Mouse (Mus musculus) hindbrain, embryonic 12.5 days (tissue): ENCODE results near the gene Gm5244. TPM values are rescaled to one million over a fixed set of nuclear protein-coding genes. Genes with fewer than 3 reads are reported as not detected.
A peak's percentile ranks its signal among the peaks of the same experiment; 100 is the strongest.

Experiments
- ATAC-seq: fragments of 200-750 bp; cut with Nextera tagmentation; 2 replicates; pipeline ENCODE4 v1.8.0; 2017; ENCODE audit warnings: moderate TSS enrichment; ENCODE audit not compliant: low FRiP score
- H3K27ac ChIP-seq: fragments of 300-500 bp; sonication (generic); 2 replicates; pipeline ENCODE4 v1.5.1; 2016; ENCODE audit warnings: mild to moderate bottlenecking
- H3K27me3 ChIP-seq: fragments of 300-500 bp; sonication (generic); 2 replicates; pipeline ENCODE4 v1.6.1; 2016; ENCODE audit warnings: mild to moderate bottlenecking
- H3K36me3 ChIP-seq: fragments of 300-500 bp; sonication (generic); 2 replicates; pipeline ENCODE4 v1.6.1; 2016; ENCODE audit warnings: mild to moderate bottlenecking
- H3K4me1 ChIP-seq: fragments of 300-500 bp; sonication (generic); 2 replicates; pipeline ENCODE4 v1.6.1; 2016
- H3K4me2 ChIP-seq: fragments of 300-500 bp; sonication (generic); replicated peaks from 2 replicates; pipeline ENCODE4 v1.6.1; 2016; ENCODE audit warnings: mild to moderate bottlenecking
- H3K4me3 ChIP-seq: fragments of 300-500 bp; sonication (generic); 2 replicates; pipeline ENCODE4 v1.5.1; 2016; ENCODE audit warnings: mild to moderate bottlenecking
- H3K9ac ChIP-seq: fragments of 300-500 bp; sonication (generic); 2 replicates; pipeline ENCODE4 v1.6.1; 2016; ENCODE audit warnings: mild to moderate bottlenecking, moderate library complexity
- H3K9me3 ChIP-seq: fragments of 300-500 bp; sonication (generic); replicated peaks from 2 replicates; pipeline ENCODE4 v1.6.1; 2016; ENCODE audit warnings: mild to moderate bottlenecking
- WGBS: fragments of 180-500 bp; shearing (Covaris S2); methylation state at CpG from one replicate; pipeline ENCODE4 v1.1.7; 2016; 5-methylcytosine and 5-hydroxymethylcytosine counted together
- polyA plus RNA-seq: library from polyadenylated mRNA; unstranded; fragments of >200 nt; fragmentation: Nextera tagmentation; extraction: Ambion mirVana; gene quantifications from 2 replicates; pipeline ENCODE4 v1.2.1, GENCODE M21; 2016

Gene Gm5244
- polyA plus RNA-seq, result not detected in 2 replicates

DNA sequence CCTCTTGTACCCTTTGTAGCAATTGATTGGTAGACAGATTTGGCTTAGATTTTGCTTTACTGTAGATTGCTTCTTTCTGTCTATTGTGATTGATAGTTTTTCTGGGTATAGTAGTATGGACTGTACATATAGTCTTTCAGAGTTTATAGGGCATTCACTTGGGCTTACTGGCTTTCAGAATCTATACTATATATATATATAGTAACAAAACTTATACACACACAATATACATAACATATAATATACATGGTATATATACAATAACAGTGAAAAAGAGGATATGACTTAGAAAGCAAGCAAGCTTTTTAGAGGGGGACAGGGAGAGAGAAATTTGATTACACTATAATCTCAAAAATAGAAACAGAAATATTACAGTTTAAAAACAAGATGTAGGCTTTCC is at the start of gene Gm5244:
TSS of gene Gm5244 (plus strand) at position 301 of the 400 bp plus-strand sequence.
- H3K9ac ChIP-seq, result no peak within 1 kb of the TSS
- no peaks in the 10 kb centered on the region for H3K36me3 ChIP-seq
- no peak for ATAC-seq

DNA sequence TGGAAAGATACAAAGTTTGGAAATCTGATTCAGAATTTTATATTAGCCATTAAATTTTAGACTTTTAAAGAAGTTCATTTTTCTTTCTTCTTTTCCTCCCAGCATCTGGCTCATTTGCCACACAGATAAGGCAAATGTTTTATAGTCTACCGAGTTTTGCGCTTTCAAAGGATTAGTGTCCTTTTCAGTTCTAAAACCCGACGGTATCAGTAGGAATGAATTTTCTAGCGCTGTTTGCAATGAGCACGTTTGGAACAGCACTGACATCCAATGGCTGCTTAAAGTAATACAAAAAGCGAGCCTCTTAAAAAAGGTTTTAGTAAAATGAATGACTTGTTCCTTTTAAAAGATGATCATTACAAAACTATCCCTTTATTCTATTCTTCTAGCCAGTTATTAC is 49.4 kb upstream of the Gm5244 start:
- H3K9me3 ChIP-seq, result no peaks in the 10 kb centered on the region
- no peaks in the 10 kb centered on the region for H3K27me3 ChIP-seq
- peak overlapping the region; percentile 63 for H3K4me2 ChIP-seq
- H3K27ac ChIP-seq, result peak overlapping the region; percentile 99
- peaks cover 5% of the 10 kb centered on the region for H3K4me1 ChIP-seq
- 1% methylated on average over 7 of the region's 7 CpGs for WGBS
- H3K4me3 ChIP-seq, result peak overlapping the region; percentile 94
- no peak for ATAC-seq
- H3K9ac ChIP-seq, result no peak overlapping the region; the same call in 1 of the 2 replicates
- no peaks in the 10 kb centered on the region for H3K36me3 ChIP-seq

More for the DNA sequence above, at the start of gene Gm5244:
- no peak within 1 kb of the TSS for H3K27ac ChIP-seq
- no peak within 1 kb of the TSS for H3K4me3 ChIP-seq
- H3K27me3 ChIP-seq, result no peaks in the 10 kb centered on the region
- no peak within 1 kb of the TSS for H3K4me2 ChIP-seq
- H3K4me1 ChIP-seq, result no peaks in the 10 kb centered on the region
- H3K9me3 ChIP-seq, result no peaks in the 10 kb centered on the region

DNA sequence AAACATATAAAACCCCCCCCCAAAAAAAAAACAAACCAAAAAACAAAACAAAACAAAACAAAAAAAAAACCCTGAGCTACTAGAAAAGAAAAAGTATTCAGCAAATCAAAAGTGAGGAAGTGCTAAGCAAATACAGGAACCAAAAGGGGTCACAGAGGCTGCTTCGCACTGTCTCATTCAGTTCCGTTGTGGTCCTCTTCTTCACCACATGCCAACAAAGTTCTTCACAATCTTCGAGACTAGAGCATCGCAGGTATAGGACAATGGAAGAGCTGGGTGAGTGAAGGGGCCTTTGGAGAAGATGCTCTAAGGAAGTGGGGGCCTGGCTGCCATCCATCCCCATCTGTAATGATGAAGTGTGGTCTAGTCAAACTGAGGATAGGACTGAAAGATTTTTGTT is 48.1 kb upstream of the Gm5244 start:
- Histone ChIP-seq H3K4me1 (no peaks in the 10 kb centered on the region), H3K4me3 (no peak overlapping the region), H3K27ac (no peak overlapping the region), H3K4me2 (no peak overlapping the region), H3K9me3 (no peaks in the 10 kb centered on the region), H3K27me3 (no peaks in the 10 kb centered on the region), H3K36me3 (no peaks in the 10 kb centered on the region), H3K9ac (no peak overlapping the region)
- ATAC-seq, result no peak
- 81% methylated on average over 4 of the region's 4 CpGs for WGBS

DNA sequence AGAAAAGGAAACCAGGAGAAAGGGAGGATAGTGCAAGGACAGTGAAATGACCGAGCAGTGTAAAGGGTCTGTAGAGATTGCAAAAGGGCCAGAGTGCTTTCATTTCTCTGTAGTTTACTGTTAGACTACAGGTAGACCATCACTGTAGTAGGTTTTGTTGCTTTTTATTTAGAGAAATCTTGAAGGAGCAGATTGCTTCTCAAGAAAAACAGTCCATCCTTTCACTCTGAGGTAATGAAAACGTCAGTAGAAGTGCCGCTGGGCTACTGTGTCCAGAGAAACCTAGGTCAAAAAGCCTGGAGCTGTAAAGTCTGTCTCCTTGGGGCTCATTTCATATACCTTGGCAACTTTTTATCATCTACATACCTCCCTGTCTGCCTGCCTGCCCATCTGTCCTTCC is 47.4 kb upstream of the Gm5244 start:
- Histone ChIP-seq H3K9ac (no peak overlapping the region), H3K27me3 (no peaks in the 10 kb centered on the region), H3K36me3 (no peaks in the 10 kb centered on the region), H3K4me1 (no peaks in the 10 kb centered on the region), H3K4me3 (no peak overlapping the region), H3K27ac (no peak overlapping the region), H3K4me2 (no peak overlapping the region), H3K9me3 (no peaks in the 10 kb centered on the region)
- 83% methylated on average over 3 of the region's 3 CpGs for WGBS
- no peak for ATAC-seq

DNA sequence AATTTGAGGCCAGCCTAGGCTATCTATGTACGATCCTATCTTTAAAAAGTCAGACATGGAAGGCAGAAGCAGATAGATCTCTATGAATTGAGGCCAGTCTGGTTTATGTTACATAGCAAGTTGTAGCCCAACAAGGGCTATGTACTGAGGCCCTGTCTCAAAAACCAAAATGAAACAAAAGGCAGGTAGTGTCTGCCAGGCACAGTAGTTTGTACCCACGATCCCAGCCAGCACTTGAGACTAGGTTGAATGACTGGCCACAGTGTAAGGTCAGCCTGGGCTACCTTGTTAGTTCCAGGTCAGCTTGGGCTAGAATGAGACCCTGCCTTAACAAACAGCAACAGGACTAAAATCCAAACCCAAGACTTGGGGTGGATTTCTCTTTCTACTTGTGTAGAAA is 45.9 kb upstream of the Gm5244 start:
- WGBS, result 81% methylated on average over 2 of the region's 2 CpGs
- H3K27ac ChIP-seq, result no peak overlapping the region
- H3K4me3 ChIP-seq, result no peak overlapping the region
- no peaks in the 10 kb centered on the region for H3K27me3 ChIP-seq
- no peak overlapping the region for H3K9ac ChIP-seq
- no peaks in the 10 kb centered on the region for H3K4me1 ChIP-seq
- H3K9me3 ChIP-seq, result no peaks in the 10 kb centered on the region
- no peak overlapping the region for H3K4me2 ChIP-seq
- no peak for ATAC-seq
- H3K36me3 ChIP-seq, result no peaks in the 10 kb centered on the region

DNA sequence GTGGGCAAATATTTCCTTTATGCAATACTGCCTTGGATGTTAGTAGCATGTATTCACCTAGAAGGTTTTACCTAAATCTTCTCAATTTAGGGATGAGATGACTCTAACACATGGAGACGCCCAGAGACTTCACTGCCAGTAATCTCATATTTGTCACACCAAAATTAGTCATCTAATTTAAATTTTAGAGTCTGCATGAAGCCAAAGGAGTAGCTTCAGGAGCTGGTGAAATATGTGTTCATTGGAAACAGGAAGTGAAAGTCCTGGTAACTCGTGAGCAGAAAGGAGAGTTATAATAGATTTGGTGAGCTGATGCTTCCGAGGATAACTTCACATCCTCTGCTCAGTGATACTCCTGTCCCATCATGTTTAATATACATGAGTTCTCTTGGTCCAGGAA is 45.4 kb upstream of the Gm5244 start:
- Histone ChIP-seq H3K4me1 (no peaks in the 10 kb centered on the region), H3K4me2 (no peak overlapping the region), H3K27ac (no peak overlapping the region), H3K4me3 (no peak overlapping the region), H3K36me3 (no peaks in the 10 kb centered on the region), H3K9me3 (no peaks in the 10 kb centered on the region), H3K27me3 (no peaks in the 10 kb centered on the region), H3K9ac (no peak overlapping the region)
- 89% methylated on average over 3 of the region's 3 CpGs for WGBS
- no peak for ATAC-seq

DNA sequence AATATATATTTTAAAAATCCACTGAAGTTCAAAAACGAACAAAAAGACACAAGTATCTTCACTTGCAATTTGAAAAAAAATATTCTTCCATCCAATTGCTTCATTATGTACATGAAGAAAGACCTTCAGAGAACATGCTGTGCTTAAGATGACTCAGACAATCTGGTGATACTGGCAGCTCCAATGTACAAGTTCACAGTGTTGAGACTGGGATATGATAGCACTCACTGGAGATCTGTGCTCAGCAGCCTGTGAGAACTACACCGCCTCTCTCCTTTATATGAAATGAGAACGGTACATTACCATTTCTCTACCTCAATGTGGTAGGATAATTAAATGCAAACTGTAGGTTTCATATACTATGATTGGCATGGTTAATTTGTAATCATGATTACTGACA is 43.7 kb upstream of the Gm5244 start:
- Histone ChIP-seq H3K36me3 (no peaks in the 10 kb centered on the region), H3K27me3 (no peaks in the 10 kb centered on the region), H3K4me3 (no peak overlapping the region), H3K9me3 (no peaks in the 10 kb centered on the region), H3K4me2 (no peak overlapping the region), H3K27ac (no peak overlapping the region), H3K4me1 (no peaks in the 10 kb centered on the region), H3K9ac (no peak overlapping the region)
- WGBS, result 76% methylated on average over 3 of the region's 3 CpGs
- ATAC-seq, result no peak

DNA sequence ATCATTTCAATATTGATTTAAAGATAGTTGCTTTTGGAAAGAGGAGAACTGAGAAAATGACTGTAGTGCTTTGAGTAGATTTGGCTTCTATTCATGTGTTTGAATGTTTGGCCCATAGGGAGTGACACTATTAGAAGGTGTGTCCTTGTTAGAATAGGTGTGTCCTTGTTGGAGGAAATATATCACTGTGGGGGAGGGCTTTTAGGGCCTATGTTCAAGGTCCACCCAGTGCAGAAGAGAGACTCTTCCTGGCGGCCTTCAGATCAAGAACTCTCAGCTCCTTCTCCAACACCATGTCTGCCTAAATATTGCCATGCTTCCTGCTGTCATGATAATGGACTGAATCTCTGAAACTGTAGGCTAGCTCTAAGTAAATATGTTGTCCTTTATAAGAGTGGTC is 42.2 kb upstream of the Gm5244 start:
- no peaks in the 10 kb centered on the region for H3K4me1 ChIP-seq
- no peak for ATAC-seq

DNA sequence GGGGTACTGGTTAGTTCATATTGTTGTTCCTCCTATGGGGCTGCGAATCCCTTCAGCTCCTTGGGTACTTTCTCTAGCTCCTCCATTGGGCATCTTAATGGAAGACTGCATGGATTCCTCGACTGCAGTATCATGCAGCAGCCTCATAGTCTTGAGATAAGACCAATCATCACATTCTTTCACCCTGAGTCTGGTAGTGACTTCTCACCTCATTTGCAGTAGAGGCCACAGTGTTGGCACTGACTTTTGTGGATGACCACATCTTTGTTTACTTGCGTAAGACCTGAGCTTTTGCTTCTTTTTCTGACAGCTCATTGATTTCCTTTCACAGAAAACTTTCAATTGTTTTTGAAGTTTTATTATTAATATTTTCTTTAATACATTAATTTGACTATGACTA is 40.8 kb upstream of the Gm5244 start:
- no peak overlapping the region for H3K9ac ChIP-seq
- H3K4me2 ChIP-seq, result no peak overlapping the region
- whole genome bisulfite sequencing, result 82% methylated on average over 3 of the region's 3 CpGs
- no peak overlapping the region for H3K4me3 ChIP-seq
- no peaks in the 10 kb centered on the region for H3K4me1 ChIP-seq
- no peaks in the 10 kb centered on the region for H3K36me3 ChIP-seq
- no peaks in the 10 kb centered on the region for H3K9me3 ChIP-seq
- H3K27me3 ChIP-seq, result no peaks in the 10 kb centered on the region
- ATAC-seq, result no peak
- no peak overlapping the region for H3K27ac ChIP-seq

More for the DNA sequence above, 42.2 kb upstream of the Gm5244 start:
- Histone ChIP-seq H3K9me3 (no peaks in the 10 kb centered on the region), H3K9ac (no peak overlapping the region), H3K4me2 (no peak overlapping the region), H3K36me3 (no peaks in the 10 kb centered on the region), H3K4me3 (no peak overlapping the region), H3K27ac (no peak overlapping the region), H3K27me3 (no peaks in the 10 kb centered on the region)
- WGBS, result 79% methylated on average over 1 of the region's 1 CpGs

DNA sequence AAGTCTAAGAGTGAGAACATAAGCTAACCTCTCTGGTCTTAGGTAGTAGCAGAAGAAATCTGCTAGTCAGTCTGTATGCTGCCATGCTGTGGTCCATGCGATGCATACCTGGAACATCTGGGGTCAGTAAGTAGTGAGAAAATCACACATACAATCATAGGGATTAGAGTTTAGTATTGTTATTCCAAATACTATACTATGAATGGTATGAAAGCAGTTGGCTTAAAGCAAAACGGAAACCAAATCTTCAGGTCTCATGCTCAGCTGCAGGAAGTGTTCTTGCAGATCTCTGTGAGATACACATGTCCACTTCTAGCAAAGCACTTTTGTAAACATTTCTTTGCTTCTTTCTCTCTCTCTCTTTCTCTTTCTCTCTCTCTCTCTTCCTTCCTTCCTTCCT is 40.3 kb upstream of the Gm5244 start:
- WGBS, result 78% methylated on average over 2 of the region's 2 CpGs
- Histone ChIP-seq H3K9me3 (no peaks in the 10 kb centered on the region), H3K9ac (no peak overlapping the region), H3K4me3 (no peak overlapping the region), H3K27me3 (no peaks in the 10 kb centered on the region), H3K4me1 (no peaks in the 10 kb centered on the region), H3K4me2 (no peak overlapping the region), H3K36me3 (no peaks in the 10 kb centered on the region), H3K27ac (no peak overlapping the region)
- ATAC-seq, result no peak

DNA sequence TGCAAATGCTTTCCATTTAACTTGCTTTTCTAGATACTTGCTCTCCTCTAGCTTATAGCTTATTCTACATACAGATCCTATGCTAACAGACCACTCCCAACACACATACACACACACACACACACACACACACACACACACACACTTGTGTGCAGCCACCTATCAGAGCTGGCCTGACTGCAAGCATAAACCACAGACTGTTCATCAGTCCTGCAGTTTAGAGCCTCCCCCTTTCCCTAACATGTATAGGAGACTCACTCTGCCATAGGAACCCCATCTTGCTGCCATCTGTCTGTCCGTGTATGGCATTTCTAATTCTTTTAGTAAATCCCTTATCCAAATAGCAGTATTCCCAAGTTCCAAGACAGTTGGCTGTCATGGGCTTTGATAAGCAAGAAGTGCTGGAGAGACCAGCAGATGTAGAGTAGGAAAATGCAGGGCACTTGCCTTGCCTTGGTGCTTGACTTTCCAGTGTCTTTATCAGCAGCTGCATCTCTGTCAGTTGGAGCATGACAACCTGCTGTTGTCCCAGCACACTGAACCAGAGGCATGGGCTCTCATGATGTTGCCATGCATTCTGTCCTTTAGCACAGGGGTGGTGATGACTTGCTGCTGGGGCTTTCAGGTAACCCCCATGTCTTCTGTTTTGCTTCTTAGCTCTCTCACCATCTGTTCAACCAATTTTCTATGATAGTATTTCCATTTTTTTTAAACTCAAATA is 33.7 kb upstream of the Gm5244 start:
- Histone ChIP-seq H3K4me1 (no peaks in the 10 kb centered on the region), H3K9ac (no peak overlapping the region), H3K27me3 (no peaks in the 10 kb centered on the region), H3K4me2 (no peak overlapping the region), H3K36me3 (no peaks in the 10 kb centered on the region), H3K4me3 (no peak overlapping the region), H3K27ac (no peak overlapping the region), H3K9me3 (no peaks in the 10 kb centered on the region)
- ATAC-seq, result no peak
- WGBS, result 82% methylated on average over 1 of the region's 1 CpGs

DNA sequence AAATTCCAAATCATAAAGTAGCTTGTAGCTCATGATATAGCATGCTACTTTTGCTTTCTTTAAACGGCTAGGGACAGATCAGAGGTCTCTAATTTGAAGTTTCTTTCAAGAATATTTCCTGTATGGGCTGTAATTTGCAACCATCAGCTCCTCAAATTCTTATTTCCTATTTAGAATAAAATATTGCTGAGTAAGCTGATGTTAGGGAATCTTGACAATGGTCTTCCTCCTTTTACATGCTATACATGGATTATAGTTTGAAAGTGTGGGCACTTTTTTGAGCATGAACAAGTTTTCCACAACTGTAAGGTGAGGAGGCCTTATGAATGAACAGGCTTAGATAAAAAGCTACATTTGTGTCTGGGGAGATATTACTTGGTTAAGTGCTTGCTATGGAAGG is 32.6 kb upstream of the Gm5244 start:
- H3K27me3 ChIP-seq, result no peaks in the 10 kb centered on the region
- H3K4me3 ChIP-seq, result no peak overlapping the region
- no peak overlapping the region for H3K9ac ChIP-seq
- no peaks in the 10 kb centered on the region for H3K36me3 ChIP-seq
- no peak for ATAC-seq
- WGBS, result 88% methylated on average over 1 of the region's 1 CpGs
- no peaks in the 10 kb centered on the region for H3K4me1 ChIP-seq
- H3K9me3 ChIP-seq, result no peaks in the 10 kb centered on the region
- H3K4me2 ChIP-seq, result no peak overlapping the region
- H3K27ac ChIP-seq, result no peak overlapping the region

DNA sequence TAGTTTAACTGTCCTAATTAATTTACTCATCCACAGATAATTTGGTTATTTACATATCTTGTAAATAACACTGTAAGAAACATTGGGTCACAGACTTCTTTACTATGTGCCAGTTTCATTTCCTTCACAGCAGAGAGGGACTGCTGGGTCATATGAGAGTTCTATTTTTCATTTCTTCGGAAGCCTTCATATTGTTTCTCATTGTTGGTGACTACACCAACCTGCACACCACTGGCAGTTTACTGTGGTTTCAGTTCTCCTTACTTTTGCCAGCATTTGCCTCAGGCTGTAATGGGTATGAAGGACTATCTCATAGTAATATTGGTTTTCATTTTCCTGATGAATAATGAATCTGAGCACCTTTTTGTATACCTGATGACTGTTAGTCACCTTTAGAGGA is 28.0 kb upstream of the Gm5244 start:
- Histone ChIP-seq H3K9ac (no peak overlapping the region), H3K27me3 (no peaks in the 10 kb centered on the region), H3K9me3 (no peaks in the 10 kb centered on the region), H3K4me2 (no peak overlapping the region), H3K4me1 (no peaks in the 10 kb centered on the region), H3K36me3 (no peaks in the 10 kb centered on the region), H3K4me3 (no peak overlapping the region), H3K27ac (no peak overlapping the region)
- WGBS, result 87% methylated on average over 1 of the region's 1 CpGs
- ATAC-seq, result no peak
